29 mouse cellular contexts compared by ENCODE assay signal in genomic region chr13:48795711-48796110, GRCm38 (mm10).
"Had no signal": no experiment of that assay in that cellular context is flagged by ENCODE, and none has a peak within 500 bp of the region (broad histone marks: within the 10 kb centered on the region; RNA-seq: fewer than 3 reads in every experiment).

No protein-coding gene starts in this region.

- H3K9ac ChIP-seq: limb, embryonic 12.5 days; limb, embryonic 13.5 days; limb, embryonic 15.5 days; liver, embryonic 12.5 days; liver, embryonic 13.5 days; liver, embryonic 14.5 days; liver, embryonic 15.5 days; liver, postnatal 0 days; lung, embryonic 14.5 days; lung, embryonic 15.5 days; midbrain, embryonic 12.5 days; midbrain, embryonic 13.5 days had no signal

- H3K27me3 ChIP-seq: limb, embryonic 15.5 days; liver, embryonic 12.5 days; liver, embryonic 13.5 days; liver, embryonic 15.5 days; midbrain, embryonic 13.5 days had no signal

- H3K9me3 ChIP-seq: limb, embryonic 10.5 days; limb, embryonic 12.5 days; limb, embryonic 15.5 days; liver, embryonic 12.5 days; liver, embryonic 13.5 days; liver, embryonic 15.5 days; lung, embryonic 15.5 days; midbrain, embryonic 10.5 days; midbrain, embryonic 12.5 days; midbrain, embryonic 13.5 days had no signal

- H3K4me2 ChIP-seq: limb, embryonic 12.5 days; limb, embryonic 13.5 days; limb, embryonic 15.5 days; liver, embryonic 11.5 days; liver, embryonic 12.5 days; liver, embryonic 13.5 days; liver, embryonic 15.5 days; lung, embryonic 14.5 days; lung, embryonic 15.5 days; midbrain, embryonic 12.5 days; midbrain, embryonic 13.5 days had no signal

- H3K4me3 ChIP-seq: left cerebral cortex, adult 2 months; limb, embryonic 10.5 days; limb, embryonic 12.5 days; limb, embryonic 13.5 days; limb, embryonic 15.5 days; liver, embryonic 12.5 days; liver, embryonic 13.5 days; liver, embryonic 15.5 days; lung, embryonic 15.5 days; megakaryocyte, embryonic 14.5 days; midbrain, embryonic 10.5 days; midbrain, embryonic 12.5 days; midbrain, embryonic 13.5 days; myocyte had no signal

- H3K4me1 ChIP-seq: liver, embryonic 13.5 days; liver, embryonic 15.5 days; megakaryocyte, embryonic 14.5 days had no signal

- H3K36me3 ChIP-seq: limb, embryonic 10.5 days; limb, embryonic 12.5 days; limb, embryonic 13.5 days; limb, embryonic 15.5 days; liver, embryonic 12.5 days; liver, embryonic 13.5 days; liver, embryonic 15.5 days; lung, embryonic 15.5 days; midbrain, embryonic 10.5 days; midbrain, embryonic 12.5 days; midbrain, embryonic 13.5 days had no signal

- ATAC-seq: liver, embryonic 12.5 days; liver, postnatal 0 days; lung, postnatal 0 days; midbrain, embryonic 13.5 days; midbrain, embryonic 16.5 days had no signal

- DNase-seq: left cerebral cortex, postnatal 4 days; liver; liver, embryonic 13.5 days; liver, postnatal 0 days; lung, adult 18-20 months; lung, adult 2 months; lung, embryonic 14.5 days; lung, postnatal 10 days; lung, postnatal 14 days; lung, postnatal 36 days; midbrain, embryonic 14.5 days had no signal

- H3K27ac ChIP-seq: left cerebral cortex, adult 2 months; limb, embryonic 10.5 days; limb, embryonic 12.5 days; limb, embryonic 13.5 days; limb, embryonic 15.5 days; liver, embryonic 12.5 days; liver, embryonic 13.5 days; liver, embryonic 14.5 days; liver, embryonic 15.5 days; lung, embryonic 15.5 days; macrophage; midbrain, embryonic 10.5 days; midbrain, embryonic 12.5 days; midbrain, embryonic 13.5 days had no signal
